Mouse (Mus musculus): ENCODE measurements around the gene Capn13.

DNA sequence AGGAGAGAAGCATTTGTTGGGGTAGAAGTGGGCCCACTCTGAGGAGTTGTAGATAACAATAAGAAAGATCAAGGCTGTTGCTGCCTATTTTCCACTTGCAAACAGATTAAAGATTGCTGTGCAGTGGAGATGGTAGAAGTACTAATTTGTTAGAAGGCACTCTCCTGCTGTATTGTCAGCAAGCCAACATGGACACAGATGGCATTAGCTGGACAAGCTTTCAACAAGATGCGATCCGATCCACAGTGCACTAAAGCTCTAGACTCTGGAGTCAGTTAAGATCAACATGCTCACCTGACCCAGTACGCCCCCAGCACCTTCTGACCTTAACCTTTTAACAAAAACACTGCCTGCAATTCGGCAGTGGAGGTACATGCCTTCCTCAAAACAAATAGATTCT is 92.0 kb downstream of the Capn13 start:
- TF ChIP-seq GATA1 (IDR thresholded peaks at IDR 0.05; ENCODE audit: low read length), result no peak
- TF ChIP-seq TAL1 (IDR thresholded peaks at IDR 0.05; ENCODE audit: low read length), result no peak

Data from erythroblast, embryonic 14.5 days (primary cell).